Mouse (Mus musculus): ENCODE measurements around the gene Fmo1. TPM values are rescaled to one million over a fixed set of nuclear protein-coding genes. Genes with fewer than 3 reads are reported as not detected.

The Fmo1 gene
- polyA plus RNA-seq, 1 experiment from 2014 or later = 20.8 TPM

- Histone ChIP-seq H3K9me3 (replicated peaks) (no peaks in the 10 kb centered on the region), H3K4me1 (no peaks in the 10 kb centered on the region), H3K4me2 (no peak overlapping the region), H3K27ac (replicated peaks) (no peak overlapping the region), H3K9ac (replicated peaks) (no peak overlapping the region), H3K36me3 (no peaks in the 10 kb centered on the region), H3K4me3 (replicated peaks) (no peak overlapping the region), H3K27me3 (replicated peaks) (no peaks in the 10 kb centered on the region)
- ATAC-seq (ENCODE audit: low FRiP score) = no peak
- WGBS = 95% methylated on average over 5 of the region's 5 CpGs
Measured at GRCm38 (mm10) chr1:162819280-162819679, 47.1 kb downstream of the Fmo1 start.

GRCm38 (mm10) chr1:162815381-162816127 is 50.9 kb downstream of the Fmo1 start:
- Histone ChIP-seq H3K4me2 (no peak overlapping the region), H3K27me3 (replicated peaks) (no peaks in the 10 kb centered on the region), H3K9ac (replicated peaks) (no peak overlapping the region), H3K27ac (replicated peaks) (no peak overlapping the region), H3K4me1 (no peaks in the 10 kb centered on the region), H3K9me3 (replicated peaks) (no peaks in the 10 kb centered on the region), H3K4me3 (replicated peaks) (no peak overlapping the region), H3K36me3 (no peaks in the 10 kb centered on the region)
- ATAC-seq (ENCODE audit: low FRiP score) = no peak
- WGBS = 69% methylated on average over 10 of the region's 10 CpGs

DNA sequence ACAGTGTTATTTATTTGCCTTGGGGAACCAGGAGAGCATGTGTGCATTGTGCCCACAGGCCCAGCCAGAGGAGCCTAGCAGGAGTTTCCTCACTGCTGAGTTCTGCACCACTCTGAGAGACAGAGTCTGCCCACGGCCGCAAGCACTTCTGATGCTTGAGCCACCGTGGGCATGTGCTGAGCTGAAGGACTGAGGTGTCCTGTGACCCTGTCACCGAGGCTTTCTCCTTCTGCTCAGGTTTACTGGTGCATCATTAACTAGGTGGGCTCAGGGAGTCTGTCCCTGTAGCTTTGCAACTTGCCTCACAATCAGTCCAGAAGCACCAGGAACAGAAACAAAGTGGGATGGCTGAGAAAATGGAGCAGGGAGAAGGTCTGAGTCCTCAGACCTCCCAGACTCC is 51.5 kb downstream of the Fmo1 start:
- H3K4me1 ChIP-seq = no peaks in the 10 kb centered on the region
- H3K36me3 ChIP-seq = no peaks in the 10 kb centered on the region
- ATAC-seq (ENCODE audit: low FRiP score) = no peak
- no peaks in the 10 kb centered on the region for H3K9me3 ChIP-seq (replicated peaks)
- no peaks in the 10 kb centered on the region for H3K27me3 ChIP-seq (replicated peaks)
- no peak overlapping the region for H3K4me2 ChIP-seq
- no peak overlapping the region for H3K27ac ChIP-seq (replicated peaks)
- no peak overlapping the region for H3K4me3 ChIP-seq (replicated peaks)
- H3K9ac ChIP-seq (replicated peaks) = no peak overlapping the region
- WGBS = 84% methylated on average over 4 of the region's 4 CpGs

DNA sequence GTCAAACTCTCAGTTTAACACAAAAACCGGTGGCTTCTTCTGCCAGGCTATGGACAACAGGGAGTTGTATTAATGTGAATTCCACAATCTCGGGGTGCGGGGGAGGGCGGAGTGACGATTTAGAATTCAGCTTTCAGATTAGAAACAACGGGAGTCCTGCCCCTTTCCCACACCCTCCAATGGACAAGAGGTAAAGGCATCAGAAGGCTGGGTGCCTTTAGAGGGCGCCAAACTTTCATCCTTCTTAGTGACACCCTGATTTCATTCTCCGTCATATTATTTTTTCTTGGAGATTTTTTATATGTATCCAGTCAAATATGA is 52.6 kb downstream of the Fmo1 start, which contains the start of gene Fmo4:
Gene Fmo4 (minus strand): TSS at position 137 of the 321 bp plus-strand sequence.
- H3K27ac ChIP-seq (replicated peaks) = no peak within 1 kb of the TSS
- H3K36me3 ChIP-seq = no peaks in the 10 kb centered on the region
- H3K9ac ChIP-seq (replicated peaks) = no peak within 1 kb of the TSS
- WGBS = 42% methylated on average over 8 of the region's 8 CpGs
- H3K27me3 ChIP-seq (replicated peaks) = no peaks in the 10 kb centered on the region
- no peak within 1 kb of the TSS for H3K4me3 ChIP-seq (replicated peaks)
- H3K4me2 ChIP-seq = peak within 1 kb of the TSS; percentile 7; the same call in 1 of the 2 replicates
- ATAC-seq (ENCODE audit: low FRiP score) = no peak
- H3K4me1 ChIP-seq = no peaks in the 10 kb centered on the region
- H3K9me3 ChIP-seq (replicated peaks) = no peaks in the 10 kb centered on the region

DNA sequence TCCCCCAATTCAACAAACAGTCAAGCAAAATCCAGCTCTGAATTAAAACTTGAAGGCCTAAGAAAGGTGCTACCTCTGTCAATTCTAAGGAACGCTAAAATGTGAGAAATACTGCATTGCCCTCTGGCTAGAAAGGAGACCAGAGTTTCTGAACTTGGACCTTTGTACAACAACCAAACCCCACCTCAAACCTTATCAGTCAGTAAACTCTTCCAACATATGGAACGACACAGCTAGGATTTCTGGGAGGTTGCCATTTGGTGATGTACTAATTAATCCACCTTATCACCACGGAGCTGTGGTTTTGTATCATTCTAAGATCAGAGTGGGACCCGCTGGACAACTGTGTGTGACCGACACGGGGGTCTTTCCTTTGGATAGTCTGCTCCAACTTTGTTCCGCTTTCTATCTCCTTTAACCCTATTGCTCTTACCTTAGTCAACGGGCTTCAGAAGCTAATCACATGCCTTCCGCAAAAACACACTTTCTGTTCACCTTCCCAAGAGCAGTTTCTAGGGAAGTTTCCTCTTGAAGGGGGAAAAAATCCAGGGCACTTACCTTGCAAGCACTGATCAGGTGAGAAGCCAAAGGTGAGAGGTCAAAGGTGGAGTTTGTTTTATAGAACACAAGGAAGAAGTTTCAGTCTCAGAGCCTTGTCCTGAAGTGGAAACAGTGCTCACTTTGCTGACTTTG is 53.1 kb downstream of the Fmo1 start:
- Histone ChIP-seq H3K4me1 (no peaks in the 10 kb centered on the region), H3K27ac (replicated peaks) (no peak overlapping the region), H3K36me3 (no peaks in the 10 kb centered on the region), H3K9ac (replicated peaks) (no peak overlapping the region), H3K9me3 (replicated peaks) (no peaks in the 10 kb centered on the region), H3K4me2 (peak overlapping the region; percentile 7; the same call in 1 of the 2 replicates), H3K4me3 (replicated peaks) (no peak overlapping the region), H3K27me3 (replicated peaks) (no peaks in the 10 kb centered on the region)
- WGBS = 92% methylated on average over 9 of the region's 9 CpGs
- no peak for ATAC-seq (ENCODE audit: low FRiP score)

GRCm38 (mm10) chr1:162808541-162808940 is 57.9 kb downstream of the Fmo1 start:
- H3K4me2 ChIP-seq = no peak overlapping the region
- no peak overlapping the region for H3K27ac ChIP-seq (replicated peaks)
- no peaks in the 10 kb centered on the region for H3K36me3 ChIP-seq
- H3K4me3 ChIP-seq (replicated peaks) = no peak overlapping the region
- no peaks in the 10 kb centered on the region for H3K4me1 ChIP-seq
- no peak overlapping the region for H3K9ac ChIP-seq (replicated peaks)
- ATAC-seq (ENCODE audit: low FRiP score) = no peak
- H3K27me3 ChIP-seq (replicated peaks) = no peaks in the 10 kb centered on the region
- WGBS = 54% methylated on average over 3 of the region's 3 CpGs
- H3K9me3 ChIP-seq (replicated peaks) = no peaks in the 10 kb centered on the region

- Histone ChIP-seq H3K27ac (replicated peaks) (no peak overlapping the region), H3K9ac (replicated peaks) (no peak overlapping the region), H3K27me3 (replicated peaks) (no peaks in the 10 kb centered on the region), H3K4me1 (no peaks in the 10 kb centered on the region), H3K9me3 (replicated peaks) (no peaks in the 10 kb centered on the region), H3K4me2 (no peak overlapping the region), H3K4me3 (replicated peaks) (no peak overlapping the region), H3K36me3 (no peaks in the 10 kb centered on the region)
- ATAC-seq (ENCODE audit: low FRiP score) = no peak
- 88% methylated on average over 5 of the region's 5 CpGs for WGBS
Measured at GRCm38 (mm10) chr1:162807441-162807840, 59.0 kb downstream of the Fmo1 start.

DNA sequence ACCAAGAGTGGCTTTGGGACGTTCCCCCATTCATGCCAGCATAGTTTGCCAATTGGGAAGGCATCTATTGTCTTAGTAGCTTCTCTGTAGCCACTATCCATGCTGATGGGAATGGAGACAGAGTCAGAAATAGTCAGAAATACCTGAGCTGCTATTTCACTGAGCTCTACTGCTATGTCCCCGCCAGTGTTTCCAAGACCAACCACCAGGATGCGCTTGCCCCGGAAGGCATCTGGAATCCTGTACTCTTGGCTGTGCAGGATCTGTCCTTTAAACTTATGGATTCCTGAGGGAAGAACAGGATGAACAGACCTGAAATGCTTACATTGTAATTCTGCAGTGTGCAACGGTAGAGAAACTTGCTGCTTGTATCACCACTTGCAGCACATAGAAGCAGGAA is 61.4 kb downstream of the Fmo1 start:
- Histone ChIP-seq H3K9ac (replicated peaks) (no peak overlapping the region), H3K27ac (replicated peaks) (no peak overlapping the region), H3K4me1 (no peaks in the 10 kb centered on the region), H3K4me3 (replicated peaks) (no peak overlapping the region), H3K4me2 (no peak overlapping the region), H3K9me3 (replicated peaks) (no peaks in the 10 kb centered on the region), H3K27me3 (replicated peaks) (no peaks in the 10 kb centered on the region), H3K36me3 (no peaks in the 10 kb centered on the region)
- 61% methylated on average over 5 of the region's 5 CpGs for WGBS
- ATAC-seq (ENCODE audit: low FRiP score) = no peak

GRCm38 (mm10) chr1:162796441-162796840 is 70.0 kb downstream of the Fmo1 start:
- Histone ChIP-seq H3K9ac (replicated peaks) (no peak overlapping the region), H3K27ac (replicated peaks) (no peak overlapping the region), H3K4me2 (no peak overlapping the region), H3K27me3 (replicated peaks) (no peaks in the 10 kb centered on the region), H3K36me3 (no peaks in the 10 kb centered on the region), H3K4me3 (replicated peaks) (no peak overlapping the region), H3K4me1 (no peaks in the 10 kb centered on the region), H3K9me3 (replicated peaks) (no peaks in the 10 kb centered on the region)
- no peak for ATAC-seq (ENCODE audit: low FRiP score)

GRCm38 (mm10) chr1:162792306-162793044 is 73.9 kb downstream of the Fmo1 start:
- Histone ChIP-seq H3K36me3 (no peaks in the 10 kb centered on the region), H3K9ac (replicated peaks) (no peak overlapping the region), H3K4me3 (replicated peaks) (no peak overlapping the region), H3K27me3 (replicated peaks) (no peaks in the 10 kb centered on the region), H3K9me3 (replicated peaks) (no peaks in the 10 kb centered on the region), H3K27ac (replicated peaks) (no peak overlapping the region), H3K4me1 (no peaks in the 10 kb centered on the region), H3K4me2 (no peak overlapping the region)
- ATAC-seq (ENCODE audit: low FRiP score) = no peak
- WGBS = 51% methylated on average over 7 of the region's 7 CpGs

DNA sequence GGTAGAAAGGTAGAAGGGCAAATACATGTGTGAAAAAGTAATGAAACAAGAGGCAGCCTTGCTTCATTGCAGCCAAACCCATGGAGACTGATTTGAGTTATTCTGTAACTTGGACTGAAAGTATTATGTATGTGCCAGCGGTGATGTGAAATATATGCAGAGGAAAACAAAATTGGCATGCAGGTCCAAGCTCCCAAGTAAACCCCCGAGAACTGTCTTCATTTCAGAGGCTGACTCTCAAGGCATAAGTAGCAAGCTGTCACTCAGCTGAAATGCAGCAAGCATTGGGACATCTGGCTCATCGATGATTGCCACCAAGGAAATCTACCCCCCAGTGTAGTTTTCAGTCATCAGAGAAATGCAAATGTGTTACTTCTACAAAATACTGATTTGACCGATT is 81.2 kb downstream of the Fmo1 start:
- ATAC-seq (ENCODE audit: low FRiP score) = no peak
- Histone ChIP-seq H3K36me3 (no peaks in the 10 kb centered on the region), H3K9me3 (replicated peaks) (no peaks in the 10 kb centered on the region), H3K27ac (replicated peaks) (no peak overlapping the region), H3K27me3 (replicated peaks) (no peaks in the 10 kb centered on the region), H3K4me3 (replicated peaks) (no peak overlapping the region), H3K4me1 (no peaks in the 10 kb centered on the region), H3K4me2 (no peak overlapping the region), H3K9ac (replicated peaks) (no peak overlapping the region)
- 87% methylated on average over 4 of the region's 4 CpGs for WGBS

All from neural tube, embryonic 15.5 days (tissue).